Mouse (Mus musculus) heart, embryonic 13.5 days (tissue): ENCODE results near the gene Utp20. TPM values are rescaled to one million over a fixed set of nuclear protein-coding genes. Genes with fewer than 3 reads are reported as not detected.
"Not testable (repeated sequence)": the region's sequence is repeated elsewhere in the genome, so short reads cannot be mapped to it uniquely, and the experiment has no call there.

ENCODE experiments used
- ATAC-seq: fragments of 200-750 bp; cut with Nextera tagmentation; 2 replicates; pipeline ENCODE4 v1.8.0; 2017; ENCODE audit warnings: moderate TSS enrichment; ENCODE audit not compliant: insufficient number of reproducible peaks, low FRiP score, low TSS enrichment; ENCODE audit errors: extremely low read depth
- H3K27ac ChIP-seq: fragments of 300-500 bp; sonication (generic); replicated peaks from 2 replicates; pipeline ENCODE4 v1.5.1; 2015; ENCODE audit warnings: moderate library complexity, mild to moderate bottlenecking, inconsistent platforms
- H3K27me3 ChIP-seq: fragments of 300-500 bp; sonication (generic); replicated peaks from 2 replicates; pipeline ENCODE4 v1.6.1; 2015; ENCODE audit warnings: mild to moderate bottlenecking, inconsistent platforms
- H3K36me3 ChIP-seq: fragments of 300-500 bp; sonication (generic); 2 replicates; pipeline ENCODE4 v1.6.1; 2015; ENCODE audit warnings: mild to moderate bottlenecking, inconsistent platforms
- H3K4me1 ChIP-seq: fragments of 300-500 bp; sonication (generic); 2 replicates; pipeline ENCODE4 v1.6.1; 2015; ENCODE audit warnings: inconsistent platforms
- H3K4me2 ChIP-seq: fragments of 300-500 bp; sonication (generic); 2 replicates; pipeline ENCODE4 v1.6.1; 2015; ENCODE audit warnings: inconsistent platforms, mild to moderate bottlenecking, moderate library complexity
- H3K4me3 ChIP-seq: fragments of 300-500 bp; sonication (generic); 2 replicates; pipeline ENCODE4 v1.5.1; 2015; ENCODE audit warnings: moderate library complexity, mild to moderate bottlenecking, inconsistent platforms
- H3K9ac ChIP-seq: fragments of 300-500 bp; sonication (generic); 2 replicates; pipeline ENCODE4 v1.6.1; 2015; ENCODE audit warnings: inconsistent platforms, mild to moderate bottlenecking, moderate library complexity
- H3K9me3 ChIP-seq: fragments of 300-500 bp; sonication (generic); 2 replicates; pipeline ENCODE4 v1.6.1; 2016; ENCODE audit warnings: inconsistent platforms
- WGBS: fragments of 180-500 bp; shearing (Covaris S2); methylation state at CpG from one replicate; pipeline ENCODE4 v1.1.7; 2015; ENCODE audit warnings: mixed read lengths; 5-methylcytosine and 5-hydroxymethylcytosine counted together
- polyA plus RNA-seq: library from polyadenylated mRNA; unstranded; fragments of >200 nt; fragmentation: Nextera tagmentation; extraction: Ambion mirVana; gene quantifications from 2 replicates; pipeline ENCODE4 v1.2.1, GENCODE M21; 2015

The Utp20 gene
- polyA plus RNA-seq, 1 experiment from 2014 or later: 9.9 TPM

- not testable (repeated sequence) for H3K9me3 ChIP-seq, H3K27ac ChIP-seq, H3K4me1 ChIP-seq, H3K27me3 ChIP-seq, H3K9ac ChIP-seq, H3K4me3 ChIP-seq, ATAC-seq, H3K4me2 ChIP-seq
- peaks cover 71% of the 10 kb centered on the region for H3K36me3 ChIP-seq
- WGBS: 81% methylated on average over 2 of the region's 2 CpGs
Observed at GRCm38 (mm10) chr10:88783135-88783534, 43.5 kb downstream of the Utp20 start.

GRCm38 (mm10) chr10:88780716-88781115 is 45.9 kb downstream of the Utp20 start:
- WGBS: 81% methylated on average over 4 of the region's 4 CpGs

GRCm38 (mm10) chr10:88776206-88776605 is 50.4 kb downstream of the Utp20 start:
- Histone ChIP-seq H3K27ac (no peak overlapping the region), H3K9ac (no peak overlapping the region), H3K27me3 (no peaks in the 10 kb centered on the region), H3K4me2 (no peak overlapping the region), H3K4me1 (no peaks in the 10 kb centered on the region), H3K36me3 (peaks cover 78% of the 10 kb centered on the region), H3K9me3 (no peaks in the 10 kb centered on the region), H3K4me3 (no peak overlapping the region)
- ATAC-seq: no peak
- 81% methylated on average over 6 of the region's 6 CpGs for WGBS

More at GRCm38 (mm10) chr10:88780716-88781115, 45.9 kb downstream of the Utp20 start:
- peaks cover 72% of the 10 kb centered on the region for H3K36me3 ChIP-seq
- H3K27me3 ChIP-seq: no peaks in the 10 kb centered on the region
- no peak for ATAC-seq
- no peaks in the 10 kb centered on the region for H3K9me3 ChIP-seq
- H3K4me1 ChIP-seq: no peaks in the 10 kb centered on the region
- H3K9ac ChIP-seq: no peak overlapping the region
- no peak overlapping the region for H3K4me2 ChIP-seq
- H3K27ac ChIP-seq: no peak overlapping the region
- no peak overlapping the region for H3K4me3 ChIP-seq

- H3K4me2 ChIP-seq, H3K27ac ChIP-seq, H3K9ac ChIP-seq, H3K9me3 ChIP-seq, H3K27me3 ChIP-seq, H3K4me3 ChIP-seq, ATAC-seq, H3K4me1 ChIP-seq: not testable (repeated sequence)
- H3K36me3 ChIP-seq: peaks cover 91% of the 10 kb centered on the region
- WGBS: 85% methylated on average over 5 of the region's 5 CpGs
Observed at GRCm38 (mm10) chr10:88772965-88773364, 53.6 kb downstream of the Utp20 start.

- no peak for ATAC-seq
- H3K9ac ChIP-seq: no peak overlapping the region
- H3K4me1 ChIP-seq: no peaks in the 10 kb centered on the region
- peaks cover 94% of the 10 kb centered on the region for H3K36me3 ChIP-seq
- no peaks in the 10 kb centered on the region for H3K9me3 ChIP-seq
- H3K27me3 ChIP-seq: no peaks in the 10 kb centered on the region
- H3K4me2 ChIP-seq: no peak overlapping the region
- no peak overlapping the region for H3K4me3 ChIP-seq
- WGBS: 87% methylated on average over 7 of the region's 7 CpGs
- H3K27ac ChIP-seq: no peak overlapping the region
Observed at GRCm38 (mm10) chr10:88769676-88770075, 56.9 kb downstream of the Utp20 start.

GRCm38 (mm10) chr10:88768961-88769360 is 57.6 kb downstream of the Utp20 start:
- Histone ChIP-seq H3K36me3 (peaks cover 94% of the 10 kb centered on the region), H3K4me3 (no peak overlapping the region), H3K4me1 (no peaks in the 10 kb centered on the region), H3K27ac (no peak overlapping the region), H3K9me3 (no peaks in the 10 kb centered on the region), H3K9ac (no peak overlapping the region), H3K27me3 (no peaks in the 10 kb centered on the region), H3K4me2 (no peak overlapping the region)
- WGBS: 83% methylated on average over 5 of the region's 5 CpGs
- no peak for ATAC-seq

GRCm38 (mm10) chr10:88765431-88766142 is 61.0 kb downstream of the Utp20 start:
- H3K36me3 ChIP-seq: peaks cover 95% of the 10 kb centered on the region
- ATAC-seq: no peak
- WGBS: 72% methylated on average over 15 of the region's 15 CpGs

GRCm38 (mm10) chr10:88761524-88762212 is 64.9 kb downstream of the Utp20 start:
- no peak overlapping the region for H3K9ac ChIP-seq

More at GRCm38 (mm10) chr10:88765431-88766142, 61.0 kb downstream of the Utp20 start:
- Histone ChIP-seq H3K4me2 (no peak overlapping the region), H3K27me3 (no peaks in the 10 kb centered on the region), H3K9ac (no peak overlapping the region), H3K4me3 (no peak overlapping the region), H3K4me1 (no peaks in the 10 kb centered on the region), H3K27ac (no peak overlapping the region), H3K9me3 (no peaks in the 10 kb centered on the region)

GRCm38 (mm10) chr10:88741426-88741825 is 85.2 kb downstream of the Utp20 start:
- no peaks in the 10 kb centered on the region for H3K4me1 ChIP-seq
- no peaks in the 10 kb centered on the region for H3K9me3 ChIP-seq
- ATAC-seq: no peak
- no peak overlapping the region for H3K4me2 ChIP-seq
- 86% methylated on average over 2 of the region's 2 CpGs for WGBS
- no peak overlapping the region for H3K4me3 ChIP-seq
- H3K27me3 ChIP-seq: no peaks in the 10 kb centered on the region
- no peak overlapping the region for H3K27ac ChIP-seq
- peaks cover 85% of the 10 kb centered on the region for H3K36me3 ChIP-seq
- H3K9ac ChIP-seq: no peak overlapping the region

More at GRCm38 (mm10) chr10:88761524-88762212, 64.9 kb downstream of the Utp20 start:
- Histone ChIP-seq H3K4me2 (no peak overlapping the region), H3K36me3 (peaks cover 95% of the 10 kb centered on the region), H3K9me3 (no peaks in the 10 kb centered on the region), H3K27me3 (no peaks in the 10 kb centered on the region), H3K4me1 (no peaks in the 10 kb centered on the region), H3K27ac (no peak overlapping the region), H3K4me3 (no peak overlapping the region)
- WGBS: 86% methylated on average over 13 of the region's 13 CpGs
- ATAC-seq: no peak

GRCm38 (mm10) chr10:88740781-88741180 is 85.8 kb downstream of the Utp20 start:
- Histone ChIP-seq H3K4me1 (no peaks in the 10 kb centered on the region), H3K9ac (no peak overlapping the region), H3K4me3 (no peak overlapping the region), H3K27ac (no peak overlapping the region), H3K9me3 (no peaks in the 10 kb centered on the region), H3K4me2 (no peak overlapping the region), H3K27me3 (no peaks in the 10 kb centered on the region), H3K36me3 (peaks cover 87% of the 10 kb centered on the region)
- WGBS: 74% methylated on average over 5 of the region's 5 CpGs
- ATAC-seq: no peak

GRCm38 (mm10) chr10:88739818-88740217 is 86.8 kb downstream of the Utp20 start:
- Histone ChIP-seq H3K27ac (no peak overlapping the region), H3K9me3 (no peaks in the 10 kb centered on the region), H3K9ac (no peak overlapping the region), H3K4me2 (no peak overlapping the region), H3K36me3 (peaks cover 82% of the 10 kb centered on the region), H3K27me3 (no peaks in the 10 kb centered on the region), H3K4me1 (no peaks in the 10 kb centered on the region), H3K4me3 (no peak overlapping the region)
- no peak for ATAC-seq
- WGBS: 96% methylated on average over 1 of the region's 1 CpGs

GRCm38 (mm10) chr10:88739074-88739473 is 87.5 kb downstream of the Utp20 start:
- H3K36me3 ChIP-seq: peaks cover 80% of the 10 kb centered on the region
- H3K4me2 ChIP-seq, H3K27ac ChIP-seq, ATAC-seq, H3K4me3 ChIP-seq, H3K9ac ChIP-seq, H3K9me3 ChIP-seq, H3K27me3 ChIP-seq, H3K4me1 ChIP-seq: not testable (repeated sequence)
- 96% methylated on average over 8 of the region's 8 CpGs for WGBS
